Mouse (Mus musculus) midbrain, embryonic 12.5 days (tissue): ENCODE results near the gene Mapkap1. TPM values are rescaled to one million over a fixed set of nuclear protein-coding genes. Genes with fewer than 3 reads are reported as not detected.
A peak's percentile ranks its signal among the peaks of the same experiment; 100 is the strongest.

Source experiments
- ATAC-seq: fragments of 200-750 bp; cut with Nextera tagmentation; 2 replicates; pipeline ENCODE4 v1.8.0; 2017; ENCODE audit warnings: low read depth, moderate TSS enrichment, moderate library complexity; ENCODE audit not compliant: low FRiP score
- H3K27ac ChIP-seq: fragments of 300-500 bp; sonication (generic); replicated peaks from 2 replicates; pipeline ENCODE4 v1.5.1; 2016; ENCODE audit warnings: mild to moderate bottlenecking
- H3K27me3 ChIP-seq: fragments of 300-500 bp; sonication (generic); 2 replicates; pipeline ENCODE4 v1.6.1; 2016; ENCODE audit warnings: mild to moderate bottlenecking
- H3K36me3 ChIP-seq: fragments of 300-500 bp; sonication (generic); 2 replicates; pipeline ENCODE4 v1.6.1; 2016
- H3K4me1 ChIP-seq: fragments of 300-500 bp; sonication (generic); 2 replicates; pipeline ENCODE4 v1.6.1; 2016
- H3K4me2 ChIP-seq: fragments of 300-500 bp; sonication (generic); replicated peaks from 2 replicates; pipeline ENCODE4 v1.6.1; 2016; ENCODE audit warnings: mild to moderate bottlenecking, moderate library complexity
- H3K4me3 ChIP-seq: fragments of 300-500 bp; sonication (generic); 2 replicates; pipeline ENCODE4 v1.5.1; 2016; ENCODE audit warnings: mild to moderate bottlenecking
- H3K9ac ChIP-seq: fragments of 300-500 bp; sonication (generic); replicated peaks from 2 replicates; pipeline ENCODE4 v1.6.1; 2016; ENCODE audit warnings: mild to moderate bottlenecking, moderate library complexity
- H3K9me3 ChIP-seq: fragments of 300-500 bp; sonication (generic); 2 replicates; pipeline ENCODE4 v1.6.1; 2016; ENCODE audit warnings: mild to moderate bottlenecking
- WGBS: fragments of 180-500 bp; shearing (Covaris S2); methylation state at CpG from one replicate; pipeline ENCODE4 v1.1.7; 2016; 5-methylcytosine and 5-hydroxymethylcytosine counted together
- polyA plus RNA-seq: library from polyadenylated mRNA; unstranded; fragments of >200 nt; fragmentation: Nextera tagmentation; extraction: Ambion mirVana; gene quantifications from 2 replicates; pipeline ENCODE4 v1.2.1, GENCODE M21; 2016

Mapkap1 gene
- polyA plus RNA-seq, 1 experiment from 2014 or later = 112 TPM

GRCm38 (mm10) chr2:34563865-34564264 is 157.3 kb downstream of the Mapkap1 start:
- H3K27ac ChIP-seq = no peak overlapping the region
- H3K4me1 ChIP-seq = no peaks in the 10 kb centered on the region
- ATAC-seq = no peak
- H3K36me3 ChIP-seq = no peaks in the 10 kb centered on the region
- peaks cover 18% of the 10 kb centered on the region for H3K27me3 ChIP-seq
- H3K4me2 ChIP-seq = no peak overlapping the region
- H3K4me3 ChIP-seq = no peak overlapping the region
- no peak overlapping the region for H3K9ac ChIP-seq
- H3K9me3 ChIP-seq = no peaks in the 10 kb centered on the region

GRCm38 (mm10) chr2:34566146-34566545 is 159.6 kb downstream of the Mapkap1 start:
- 80% methylated on average over 4 of the region's 4 CpGs for WGBS
- Histone ChIP-seq H3K36me3 (no peaks in the 10 kb centered on the region), H3K4me3 (no peak overlapping the region), H3K9me3 (no peaks in the 10 kb centered on the region), H3K27me3 (peaks cover 30% of the 10 kb centered on the region), H3K9ac (no peak overlapping the region), H3K4me2 (no peak overlapping the region), H3K27ac (no peak overlapping the region), H3K4me1 (peaks cover 18% of the 10 kb centered on the region)
- ATAC-seq = no peak

GRCm38 (mm10) chr2:34566601-34567000 is 160.0 kb downstream of the Mapkap1 start:
- Histone ChIP-seq H3K9ac (no peak overlapping the region), H3K36me3 (no peaks in the 10 kb centered on the region), H3K9me3 (no peaks in the 10 kb centered on the region), H3K27ac (no peak overlapping the region), H3K27me3 (peaks cover 32% of the 10 kb centered on the region), H3K4me2 (no peak overlapping the region), H3K4me3 (no peak overlapping the region), H3K4me1 (peaks cover 19% of the 10 kb centered on the region)
- WGBS = 80% methylated on average over 1 of the region's 1 CpGs
- no peak for ATAC-seq

- H3K36me3 ChIP-seq = no peaks in the 10 kb centered on the region
- no peak overlapping the region for H3K27ac ChIP-seq
- WGBS = 85% methylated on average over 5 of the region's 5 CpGs
- H3K27me3 ChIP-seq = peaks cover 58% of the 10 kb centered on the region
- no peaks in the 10 kb centered on the region for H3K9me3 ChIP-seq
- no peak overlapping the region for H3K4me2 ChIP-seq
- no peak for ATAC-seq
- no peak overlapping the region for H3K9ac ChIP-seq
- H3K4me1 ChIP-seq = peaks cover 19% of the 10 kb centered on the region
- H3K4me3 ChIP-seq = no peak overlapping the region
These were observed 162.6 kb downstream of the Mapkap1 start for GRCm38 (mm10) chr2:34569131-34569530.

- no peaks in the 10 kb centered on the region for H3K9me3 ChIP-seq
- peaks cover 19% of the 10 kb centered on the region for H3K4me1 ChIP-seq
- 2% methylated on average over 6 of the region's 6 CpGs for WGBS
- no peak for ATAC-seq
- H3K9ac ChIP-seq = no peak overlapping the region
- H3K4me3 ChIP-seq = no peak overlapping the region
- no peak overlapping the region; the same call in 1 of the 2 replicates for H3K27ac ChIP-seq
- H3K36me3 ChIP-seq = no peaks in the 10 kb centered on the region
- H3K27me3 ChIP-seq = peaks cover 63% of the 10 kb centered on the region
- peak overlapping the region; percentile 4; the same call in 1 of the 2 replicates for H3K4me2 ChIP-seq
These were observed 163.8 kb downstream of the Mapkap1 start for GRCm38 (mm10) chr2:34570378-34570777.

- peaks cover 63% of the 10 kb centered on the region for H3K27me3 ChIP-seq
- H3K4me1 ChIP-seq = peaks cover 19% of the 10 kb centered on the region
- H3K27ac ChIP-seq = no peak overlapping the region
- H3K9ac ChIP-seq = no peak overlapping the region
- WGBS = 22% methylated on average over 1 of the region's 1 CpGs
- no peak overlapping the region for H3K4me2 ChIP-seq
- H3K36me3 ChIP-seq = no peaks in the 10 kb centered on the region
- H3K4me3 ChIP-seq = no peak overlapping the region
- no peak for ATAC-seq
- no peaks in the 10 kb centered on the region for H3K9me3 ChIP-seq
These were observed 164.5 kb downstream of the Mapkap1 start for GRCm38 (mm10) chr2:34571096-34571495.

GRCm38 (mm10) chr2:34573073-34573472 is 166.5 kb downstream of the Mapkap1 start:
- no peak overlapping the region for H3K4me3 ChIP-seq
- no peak for ATAC-seq
- H3K9ac ChIP-seq = no peak overlapping the region
- H3K4me1 ChIP-seq = peaks cover 24% of the 10 kb centered on the region
- H3K4me2 ChIP-seq = no peak overlapping the region
- H3K9me3 ChIP-seq = no peaks in the 10 kb centered on the region
- WGBS = 79% methylated on average over 4 of the region's 4 CpGs
- no peak overlapping the region for H3K27ac ChIP-seq
- H3K27me3 ChIP-seq = peaks cover 51% of the 10 kb centered on the region
- H3K36me3 ChIP-seq = no peaks in the 10 kb centered on the region

- Histone ChIP-seq H3K4me1 (no peaks in the 10 kb centered on the region), H3K27me3 (no peaks in the 10 kb centered on the region), H3K36me3 (peaks cover 22% of the 10 kb centered on the region), H3K9me3 (no peaks in the 10 kb centered on the region), H3K9ac (no peak overlapping the region), H3K4me2 (no peak overlapping the region), H3K27ac (no peak overlapping the region), H3K4me3 (no peak overlapping the region)
- ATAC-seq = no peak
- 85% methylated on average over 8 of the region's 8 CpGs for WGBS
These were observed 182.0 kb downstream of the Mapkap1 start for GRCm38 (mm10) chr2:34588546-34588945.

- ATAC-seq = no peak
- WGBS = 90% methylated on average over 16 of the region's 16 CpGs
- no peak overlapping the region for H3K27ac ChIP-seq
- no peaks in the 10 kb centered on the region for H3K9me3 ChIP-seq
- no peaks in the 10 kb centered on the region for H3K36me3 ChIP-seq
- H3K4me1 ChIP-seq = peaks cover 4% of the 10 kb centered on the region; the same call in 1 of the 2 replicates
- no peak overlapping the region for H3K4me3 ChIP-seq
- no peak overlapping the region for H3K9ac ChIP-seq
- H3K4me2 ChIP-seq = no peak overlapping the region
- peaks cover 7% of the 10 kb centered on the region; the same call in 1 of the 2 replicates for H3K27me3 ChIP-seq
These were observed 185.3 kb downstream of the Mapkap1 start for GRCm38 (mm10) chr2:34591721-34592360.

GRCm38 (mm10) chr2:34592361-34592960 is 185.9 kb downstream of the Mapkap1 start:
- Histone ChIP-seq H3K27ac (no peak overlapping the region), H3K36me3 (no peaks in the 10 kb centered on the region), H3K4me1 (peaks cover 4% of the 10 kb centered on the region; the same call in 1 of the 2 replicates), H3K9me3 (no peaks in the 10 kb centered on the region), H3K27me3 (peaks cover 7% of the 10 kb centered on the region; the same call in 1 of the 2 replicates), H3K9ac (no peak overlapping the region), H3K4me3 (no peak overlapping the region), H3K4me2 (no peak overlapping the region)
- WGBS = 86% methylated on average over 8 of the region's 8 CpGs
- no peak for ATAC-seq

- ATAC-seq = no peak
- 97% methylated on average over 5 of the region's 5 CpGs for WGBS
These were observed 187.4 kb downstream of the Mapkap1 start for GRCm38 (mm10) chr2:34594001-34594400.

GRCm38 (mm10) chr2:34599606-34600255 is 193.2 kb downstream of the Mapkap1 start:
- H3K4me3 ChIP-seq = no peak overlapping the region
- H3K4me1 ChIP-seq = peaks cover 42% of the 10 kb centered on the region
- WGBS = 45% methylated on average over 5 of the region's 5 CpGs
- H3K27ac ChIP-seq = no peak overlapping the region
- no peaks in the 10 kb centered on the region for H3K36me3 ChIP-seq
- no peak for ATAC-seq
- H3K4me2 ChIP-seq = no peak overlapping the region
- H3K9ac ChIP-seq = no peak overlapping the region
- H3K27me3 ChIP-seq = peaks cover 17% of the 10 kb centered on the region
- H3K9me3 ChIP-seq = no peaks in the 10 kb centered on the region

More at GRCm38 (mm10) chr2:34594001-34594400, 187.4 kb downstream of the Mapkap1 start:
- Histone ChIP-seq H3K4me1 (peaks cover 4% of the 10 kb centered on the region; the same call in 1 of the 2 replicates), H3K9ac (no peak overlapping the region), H3K27me3 (peaks cover 7% of the 10 kb centered on the region; the same call in 1 of the 2 replicates), H3K4me2 (no peak overlapping the region), H3K9me3 (no peaks in the 10 kb centered on the region), H3K27ac (no peak overlapping the region), H3K36me3 (no peaks in the 10 kb centered on the region), H3K4me3 (no peak overlapping the region)
